Comparison of ENCODE assay signal across 12 mouse cellular contexts in the genomic region with DNA sequence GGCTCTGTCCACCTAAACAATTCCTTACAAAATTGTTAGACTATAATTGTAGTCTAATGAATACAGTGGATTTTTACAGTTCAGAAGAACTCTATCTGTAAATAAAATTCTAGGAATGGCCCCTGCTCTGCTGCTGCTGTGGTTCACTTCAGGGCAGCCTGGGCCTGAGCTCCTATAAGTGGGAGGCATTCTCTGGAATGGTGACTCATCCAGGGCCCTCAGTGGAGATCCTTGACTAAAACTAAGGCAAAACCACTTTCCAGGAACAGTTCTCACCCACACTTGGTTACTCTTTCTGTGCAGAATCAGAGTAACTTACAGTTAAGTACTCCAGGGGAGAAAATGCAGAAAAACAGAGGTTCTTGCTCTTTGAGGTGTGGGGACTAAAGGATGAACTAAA.
DNase-seq lines count a peak whose midpoint lies in the region.
"Had no signal": no experiment of that assay in that cellular context is flagged by ENCODE, and none has a peak within 500 bp of the region (broad histone marks: within the 10 kb centered on the region; RNA-seq: fewer than 3 reads in every experiment).

No protein-coding gene starts in this region.

- DNase-seq in adrenal gland, postnatal 36 days, result peak; percentile 21 to 47
- no peak for DNase-seq in adrenal gland, adult 8-10 months
- peak; percentile 78 for DNase-seq in right cerebral cortex, adult 18-20 months
- no peak for DNase-seq in right cerebral cortex, postnatal 10 days (ENCODE audit: low spot score in 2 of 2)
- peak; percentile 23 for DNase-seq in fibroblast of lung, adult 2 months (ENCODE audit: low read depth)
- DNase-seq in kidney, adult 11 months, result no peak
- no peak for DNase-seq in neural tube, embryonic 10.5 days (ENCODE audit: extremely low spot score, low spot score)
- DNase-seq: B cell, adult 2 months; cerebellum, adult 9-11 months; kidney, adult 9 months; kidney, postnatal 36 days; thymus, postnatal 36 days had no signal

Comparison
In these comparisons a context has a peak if more than half of its experiments do, and no peak if none do; other contexts are left out.
1. DNase-seq: peak in adrenal gland, postnatal 36 days (2 of 2), right cerebral cortex, adult 18-20 months (single experiment) and fibroblast of lung, adult 2 months (single experiment); none in adrenal gland, adult 8-10 months (single experiment), right cerebral cortex, postnatal 10 days (0 of 2), kidney, adult 11 months (single experiment) and neural tube, embryonic 10.5 days (single experiment).